Mouse (Mus musculus): ENCODE results near the gene Nfkbid.

DNA sequence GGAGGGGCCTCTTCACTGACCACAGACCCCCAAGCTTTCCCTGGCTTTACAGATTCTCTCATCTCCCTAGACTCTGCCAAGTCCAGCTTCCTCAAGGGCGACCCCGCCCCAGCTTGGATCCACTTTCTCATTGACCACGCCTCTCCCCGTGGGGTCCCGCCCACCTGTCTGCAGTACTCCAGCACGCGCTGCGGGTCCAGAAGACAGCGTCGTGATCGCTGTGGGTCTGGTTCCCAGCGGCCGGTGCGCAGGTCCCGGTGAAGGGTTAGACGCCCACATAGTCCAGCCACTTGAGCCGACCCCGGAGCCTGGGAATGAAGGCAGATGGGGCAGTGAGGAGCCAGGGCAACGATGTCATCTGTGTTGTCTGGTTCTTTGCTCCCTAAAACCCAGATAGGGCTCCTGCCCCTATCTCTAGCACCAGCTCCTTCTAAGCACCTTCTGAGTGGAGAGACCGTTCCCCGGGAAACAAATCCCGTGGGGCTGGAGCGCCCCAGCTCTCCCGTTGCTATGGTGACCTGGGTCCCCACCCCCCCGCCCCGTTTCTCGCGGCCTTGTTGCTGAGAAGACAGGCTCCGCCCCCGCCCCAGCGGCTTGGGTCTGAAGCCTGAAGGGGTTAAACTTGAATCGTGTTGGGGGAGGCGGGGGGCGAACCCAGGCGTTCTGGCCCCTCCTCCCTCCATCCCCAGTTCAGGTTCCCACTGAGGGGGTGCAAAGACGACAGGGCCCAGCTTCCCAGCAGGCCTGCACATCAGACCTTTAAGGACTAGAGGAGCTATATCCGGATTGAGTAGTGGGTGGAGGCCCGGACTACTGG, 22.8 kb downstream of the Nfkbid start:
- TF ChIP-seq CTCF (IDR thresholded peaks at IDR 0.05; ENCODE audit: control insufficient read depth, insufficient read depth, low read length) (no peak), POLR2A (IDR thresholded peaks at IDR 0.05; ENCODE audit: borderline replicate concordance, control insufficient read depth, low read depth, low read length) (no peak)
